29 mouse cellular contexts compared by ENCODE assay signal in the genomic region with DNA sequence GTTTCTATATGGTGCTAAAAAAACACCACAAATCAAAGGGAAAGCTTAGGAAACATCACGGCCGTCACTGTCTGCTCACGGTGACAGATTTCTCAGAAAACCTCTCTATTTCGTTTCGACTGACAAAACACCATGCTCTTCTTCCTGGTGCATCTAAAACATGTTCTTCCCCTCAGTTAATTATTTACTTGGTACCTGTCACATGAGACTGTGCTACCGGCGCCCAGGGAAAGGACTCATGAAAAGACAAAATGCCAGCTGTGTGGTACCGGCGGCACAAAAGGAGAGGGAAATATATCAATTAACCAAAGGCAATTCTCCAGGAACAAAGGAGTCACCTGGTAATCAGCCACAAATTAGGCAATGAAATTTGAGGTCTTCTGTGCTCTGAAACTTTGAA.
DNase-seq lines count a peak whose midpoint lies in the region; ATAC-seq and TF ChIP-seq lines count a peak whose summit lies in the region.
"Had no signal": no experiment of that assay in that cellular context is flagged by ENCODE, and none has a peak within 500 bp of the region (broad histone marks: within the 10 kb centered on the region; RNA-seq: fewer than 3 reads in every experiment).

No protein-coding gene starts in this region.

- H3K9ac ChIP-seq in liver, adult 2 months (ENCODE audit: low read depth, low read length) = no peak overlapping the region
- H3K9ac ChIP-seq in liver, embryonic 11.5 days (ENCODE audit: low read depth, low read length) = no peak overlapping the region
- no peak overlapping the region for H3K9ac ChIP-seq in intestine, embryonic 15.5 days
- H3K9ac ChIP-seq: heart, embryonic 15.5 days; neural tube, embryonic 15.5 days had no signal

- no peak overlapping the region for H3K4me2 ChIP-seq in liver, embryonic 11.5 days
- H3K4me2 ChIP-seq in intestine, embryonic 15.5 days (replicated peaks) = peak overlapping the region; percentile 26
- H3K4me2 ChIP-seq: heart, embryonic 15.5 days; neural tube, embryonic 15.5 days had no signal

- 91% methylated on average over 9 of the region's 9 CpGs for WGBS in heart, embryonic 10.5 days
- WGBS in liver, adult 2 months = 21% methylated on average over 9 of the region's 9 CpGs
- WGBS in liver, embryonic 11.5 days = 80% methylated on average over 9 of the region's 9 CpGs
- 60% methylated on average over 9 of the region's 9 CpGs for WGBS in intestine, embryonic 15.5 days
- WGBS in large intestine, adult 2 months = 33% methylated on average over 9 of the region's 9 CpGs

- no peak for TF ChIP-seq POLR2A in liver, adult 2 months (IDR thresholded peaks at IDR 0.05; ENCODE audit: extremely low read depth, insufficient read depth, low read length)

- DNase-seq in heart, adult 11 months = peak; percentile 73
- no peak for DNase-seq in heart, embryonic 10.5 days (ENCODE audit: low spot score)
- peak; percentile 5 for DNase-seq in liver, adult 2 months (ENCODE audit: extremely low read depth, low read depth, low spot score)
- DNase-seq in liver, embryonic 11.5 days (ENCODE audit: low spot score) = no peak
- peak; percentile 36 for DNase-seq in large intestine, adult 2 months (ENCODE audit: low read depth, low spot score)
- no peak for DNase-seq in cerebellum, postnatal 36 days
- DNase-seq: adrenal gland, adult 2 months; adrenal gland, postnatal 36 days; cerebellum, adult 18-20 months; cerebellum, postnatal 14 days; gastrocnemius, postnatal 10 days; kidney, adult 11 months; kidney, postnatal 25 days; layer of hippocampus, postnatal 36 days; left cerebral cortex, postnatal 4 days; lung, adult 18-20 months; midbrain, embryonic 14.5 days; retina, postnatal 1 day; right cerebral cortex, postnatal 14 days; thymus, postnatal 4 days had no signal

- H3K79me2 ChIP-seq in liver, adult 2 months (ENCODE audit: control insufficient read depth, insufficient read depth, low read length) = no peaks in the 10 kb centered on the region

- H3K27me3 ChIP-seq in heart, embryonic 10.5 days (ENCODE audit: insufficient read depth, poor library complexity, severe bottlenecking) = no peaks in the 10 kb centered on the region
- H3K27me3 ChIP-seq in liver, adult 2 months (ENCODE audit: control insufficient read depth, insufficient read depth, low read length) = no peaks in the 10 kb centered on the region
- H3K27me3 ChIP-seq in liver, embryonic 11.5 days (replicated peaks; ENCODE audit: control insufficient read depth, insufficient read depth, low read length) = no peaks in the 10 kb centered on the region
- no peaks in the 10 kb centered on the region for H3K27me3 ChIP-seq in intestine, embryonic 15.5 days (replicated peaks)
- H3K27me3 ChIP-seq: CH12.LX; heart, embryonic 15.5 days; neural tube, embryonic 15.5 days had no signal

- H3K9me3 ChIP-seq in heart, embryonic 10.5 days = no peaks in the 10 kb centered on the region
- no peaks in the 10 kb centered on the region for H3K9me3 ChIP-seq in liver, embryonic 11.5 days (ENCODE audit: control insufficient read depth, low read length)
- no peaks in the 10 kb centered on the region for H3K9me3 ChIP-seq in intestine, embryonic 15.5 days
- H3K9me3 ChIP-seq: heart, embryonic 15.5 days; neural tube, embryonic 15.5 days had no signal

- H3K4me1 ChIP-seq in heart, embryonic 10.5 days = peaks cover 23% of the 10 kb centered on the region
- no peaks in the 10 kb centered on the region for H3K4me1 ChIP-seq in liver, adult 2 months (ENCODE audit: control insufficient read depth, insufficient read depth, low read length)
- H3K4me1 ChIP-seq in liver, embryonic 11.5 days (replicated peaks; ENCODE audit: control insufficient read depth, insufficient read depth, low read length) = no peaks in the 10 kb centered on the region
- no peaks in the 10 kb centered on the region for H3K4me1 ChIP-seq in intestine, embryonic 15.5 days (replicated peaks)
- H3K4me1 ChIP-seq: neural tube, embryonic 15.5 days had no signal

- no peak overlapping the region for H3K27ac ChIP-seq in heart, embryonic 10.5 days
- H3K27ac ChIP-seq in liver, adult 2 months (replicated peaks; ENCODE audit: insufficient read depth, low read depth, low read length) = no peak overlapping the region
- H3K27ac ChIP-seq in liver, embryonic 11.5 days (ENCODE audit: low read depth, low read length) = no peak overlapping the region
- H3K27ac ChIP-seq in intestine, embryonic 15.5 days = no peak overlapping the region
- H3K27ac ChIP-seq: heart, embryonic 15.5 days; macrophage; neural tube, embryonic 15.5 days had no signal

- no peak for TF ChIP-seq CTCF in liver, adult 2 months (IDR thresholded peaks at IDR 0.05; ENCODE audit: low read depth, low read length)

- no peak for ATAC-seq in liver, embryonic 11.5 days (replicated peaks; ENCODE audit: low FRiP score)
- ATAC-seq in intestine, embryonic 15.5 days = peak; percentile 69; the same call in 1 of the 2 replicates
- ATAC-seq: activated CD4-positive, CD25-positive, alpha-beta regulatory T cell, adult 4 months; forebrain, embryonic 16.5 days; hindbrain, embryonic 16.5 days; lung, postnatal 0 days had no signal

- H3K36me3 ChIP-seq in heart, embryonic 10.5 days = no peaks in the 10 kb centered on the region
- no peaks in the 10 kb centered on the region for H3K36me3 ChIP-seq in liver, adult 2 months (ENCODE audit: control insufficient read depth, insufficient read depth, low read length)
- no peaks in the 10 kb centered on the region for H3K36me3 ChIP-seq in liver, embryonic 11.5 days (ENCODE audit: control insufficient read depth, insufficient read depth, low read length)
- no peaks in the 10 kb centered on the region for H3K36me3 ChIP-seq in intestine, embryonic 15.5 days
- H3K36me3 ChIP-seq: heart, embryonic 15.5 days; neural tube, embryonic 15.5 days had no signal

- H3K4me3 ChIP-seq in heart, embryonic 10.5 days = no peak overlapping the region
- H3K4me3 ChIP-seq in liver, adult 2 months (ENCODE audit: insufficient read depth, low read depth, low read length) = no peak overlapping the region
- H3K4me3 ChIP-seq in liver, embryonic 11.5 days (ENCODE audit: low read depth, low read length) = no peak overlapping the region
- no peak overlapping the region for H3K4me3 ChIP-seq in intestine, embryonic 15.5 days (replicated peaks)
- H3K4me3 ChIP-seq: heart, embryonic 15.5 days; neural tube, embryonic 15.5 days had no signal

Comparison
In these comparisons a context has a peak if more than half of its experiments do, and no peak if none do; other contexts are left out.
1. DNase-seq: peak in heart, adult 11 months (single experiment), liver, adult 2 months (single experiment) and large intestine, adult 2 months (single experiment); none in heart, embryonic 10.5 days (single experiment), liver, embryonic 11.5 days (single experiment) and cerebellum, postnatal 36 days (0 of 2).